Mouse (Mus musculus): Measurements from ENCODE around the gene Trim8.

Gene Trim8

DNA sequence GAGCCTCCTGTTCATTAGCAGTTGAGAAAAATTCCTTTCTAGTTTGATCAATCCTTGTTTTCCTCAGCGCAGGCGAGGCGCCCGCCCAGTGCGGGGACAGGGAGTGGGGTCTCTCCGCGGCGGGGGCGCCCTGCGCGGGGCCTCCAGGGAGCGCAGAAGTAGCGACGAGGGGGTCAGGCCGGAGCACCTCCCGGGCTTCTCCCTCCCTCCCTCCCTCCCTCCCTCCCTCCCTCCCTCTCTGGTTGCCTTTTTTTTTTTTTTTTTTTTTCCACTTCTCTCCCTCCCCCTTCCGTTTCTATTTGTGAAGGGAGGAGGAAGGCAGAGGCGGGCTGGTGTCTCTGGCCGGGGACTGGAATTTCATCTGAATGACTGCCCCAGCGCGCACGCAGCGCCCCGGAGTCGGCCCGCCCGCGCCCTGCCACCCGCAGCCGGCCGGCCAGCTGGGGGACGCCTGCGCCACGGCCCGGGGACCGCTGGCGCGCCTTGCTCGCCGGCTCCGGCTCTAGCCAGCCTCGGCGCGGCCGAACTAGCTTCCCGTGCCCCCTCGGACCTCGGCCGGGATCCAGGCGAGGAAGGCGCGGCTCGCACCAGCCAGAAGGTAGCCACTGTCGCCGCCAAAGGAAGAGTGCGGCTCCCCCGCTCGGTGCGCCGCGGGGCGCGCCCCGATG, at the start of gene Trim8:
TSS of gene Trim8 (plus strand) at position 302 of the 668 bp plus-strand sequence.
- peak; percentile 69 for DNase-seq (ENCODE audit: low read depth, low spot score)

DNA sequence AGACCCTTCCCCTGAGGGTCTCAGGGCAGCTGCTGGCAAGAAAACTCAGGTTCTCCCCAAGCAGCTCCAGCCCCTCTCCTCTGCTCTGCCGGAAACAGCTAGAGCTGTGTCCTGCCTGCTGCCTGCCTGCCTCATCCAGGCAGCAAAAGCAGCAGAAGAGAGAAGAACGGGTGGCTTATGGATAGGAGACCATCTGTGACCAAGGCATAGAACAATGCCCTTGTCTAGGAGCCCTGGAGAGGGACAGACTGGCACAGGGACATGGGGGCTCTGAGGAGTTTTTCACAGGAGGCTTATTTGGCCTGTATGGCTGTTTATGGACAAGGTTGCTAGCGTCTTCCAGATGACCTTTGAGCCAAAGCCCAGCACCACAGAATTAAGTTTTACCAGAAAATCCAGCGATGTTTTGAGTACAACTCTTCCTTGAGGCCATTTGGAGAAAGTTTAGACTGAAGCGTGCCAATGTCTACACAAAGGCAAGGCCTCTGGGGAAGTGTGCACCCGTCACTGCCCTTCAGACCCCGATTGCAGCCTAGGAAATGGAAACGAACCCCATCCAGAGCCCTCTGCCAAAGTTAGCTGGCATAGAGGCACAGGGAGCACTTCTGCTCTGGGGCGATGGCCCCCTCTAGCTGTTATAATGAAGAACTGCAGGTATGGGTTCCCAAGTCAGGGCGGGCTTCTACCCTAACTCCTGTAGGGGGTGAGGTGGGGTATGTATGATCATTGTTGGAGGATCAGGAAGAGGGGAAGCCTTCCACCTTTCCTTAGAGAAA, 49.3 kb upstream of the Trim8 start:
- peak; percentile 59 for DNase-seq (ENCODE audit: low read depth, low spot score)

DNA sequence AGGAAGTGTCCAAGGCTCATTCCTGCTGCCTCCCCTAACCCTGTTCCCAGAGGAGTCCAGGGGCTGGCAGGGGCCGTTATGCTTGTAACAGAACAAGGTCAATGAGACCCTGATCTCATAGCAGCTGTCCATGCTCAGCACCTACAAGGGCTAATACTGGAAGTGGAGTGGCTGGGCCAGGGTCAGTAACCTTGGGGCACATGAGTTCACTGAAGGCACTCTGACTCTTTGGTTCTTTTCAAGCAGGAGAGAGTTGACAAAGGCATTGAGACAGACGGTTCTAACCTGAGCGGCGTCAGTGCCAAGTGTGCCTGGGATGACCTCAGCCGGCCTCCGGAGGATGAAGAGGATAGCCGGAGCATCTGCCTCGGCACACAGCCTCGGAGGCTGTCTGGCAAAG, 48.6 kb upstream of the Trim8 start:
- no peak for DNase-seq (ENCODE audit: low read depth, low spot score)

DNA sequence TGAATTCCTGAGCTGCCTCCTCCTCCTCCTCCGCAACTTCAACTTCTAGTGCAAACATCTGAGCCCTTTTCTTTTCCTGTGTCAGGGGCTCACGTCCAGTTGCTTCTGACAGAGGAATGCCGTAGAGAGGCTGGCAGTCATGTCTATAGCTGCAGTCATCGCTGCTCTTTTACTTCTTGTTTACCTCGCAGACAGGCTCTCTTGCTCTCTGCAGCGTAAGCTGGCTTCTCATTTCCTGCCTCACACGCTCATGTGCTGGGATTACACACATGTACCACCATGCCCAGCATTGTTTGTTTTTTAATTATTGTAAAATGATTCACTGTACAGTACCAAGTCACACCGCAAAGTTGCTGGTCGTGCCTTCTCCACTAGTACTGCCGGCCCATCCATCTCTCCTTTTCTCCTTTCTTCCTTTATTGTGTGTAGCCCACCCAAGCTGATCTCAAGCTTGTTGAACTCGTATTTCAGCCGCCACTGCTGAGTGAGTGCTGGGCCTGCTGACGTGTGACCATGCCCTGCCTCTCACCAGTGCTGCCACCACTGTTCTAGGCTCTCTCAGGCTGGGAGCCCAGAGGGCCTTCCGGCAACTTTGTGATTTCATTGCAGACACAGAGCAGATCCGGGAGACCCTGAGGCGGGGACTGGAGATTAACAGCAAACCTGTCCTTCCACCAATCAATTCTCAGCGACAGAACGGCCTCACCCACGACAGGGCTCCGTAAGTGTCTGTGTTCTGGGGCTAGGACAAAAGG, 47.2 kb upstream of the Trim8 start:
- DNase-seq (ENCODE audit: low read depth, low spot score): no peak

DNA sequence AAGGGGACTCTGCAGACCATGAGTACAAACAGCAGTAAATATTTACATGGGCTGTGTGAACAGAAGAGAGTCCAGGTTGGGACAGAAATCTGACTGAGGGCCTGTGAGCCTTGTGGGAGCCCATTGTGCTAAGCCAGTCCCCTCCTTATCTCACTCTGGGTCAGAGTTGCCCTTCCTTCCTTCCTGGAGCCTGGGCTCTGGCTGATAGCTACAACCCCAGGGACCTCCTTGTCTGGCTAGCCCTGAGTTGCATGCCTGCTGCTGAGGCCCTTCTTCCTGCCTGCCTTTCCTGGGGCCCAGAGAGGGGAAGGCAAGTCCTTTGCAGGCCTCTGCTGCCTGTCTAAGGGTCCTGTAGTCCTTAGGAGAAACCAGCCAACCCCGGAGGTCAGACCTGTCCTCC, 46.5 kb upstream of the Trim8 start:
- DNase-seq (ENCODE audit: low read depth, low spot score): no peak

DNA sequence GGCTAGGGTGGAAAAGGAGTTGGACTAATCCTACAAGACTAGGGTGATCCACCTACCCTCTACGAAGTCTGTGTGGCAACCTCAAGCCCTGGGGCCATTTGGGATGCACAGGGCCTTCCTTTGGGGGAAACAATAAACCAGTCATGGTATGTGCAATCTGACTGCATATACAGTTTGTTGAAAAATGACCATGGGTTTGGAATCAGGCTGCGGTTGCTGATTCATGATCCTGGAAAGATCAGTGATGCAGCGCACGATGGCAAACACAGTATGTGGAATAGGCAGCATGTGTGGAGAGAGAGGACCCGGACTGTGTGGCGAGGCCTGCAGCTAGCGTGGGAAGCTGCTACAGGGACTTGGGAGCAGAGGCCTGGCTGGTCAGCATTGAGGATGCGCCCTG, 45.9 kb upstream of the Trim8 start:
- no peak for DNase-seq (ENCODE audit: low read depth, low spot score)

DNA sequence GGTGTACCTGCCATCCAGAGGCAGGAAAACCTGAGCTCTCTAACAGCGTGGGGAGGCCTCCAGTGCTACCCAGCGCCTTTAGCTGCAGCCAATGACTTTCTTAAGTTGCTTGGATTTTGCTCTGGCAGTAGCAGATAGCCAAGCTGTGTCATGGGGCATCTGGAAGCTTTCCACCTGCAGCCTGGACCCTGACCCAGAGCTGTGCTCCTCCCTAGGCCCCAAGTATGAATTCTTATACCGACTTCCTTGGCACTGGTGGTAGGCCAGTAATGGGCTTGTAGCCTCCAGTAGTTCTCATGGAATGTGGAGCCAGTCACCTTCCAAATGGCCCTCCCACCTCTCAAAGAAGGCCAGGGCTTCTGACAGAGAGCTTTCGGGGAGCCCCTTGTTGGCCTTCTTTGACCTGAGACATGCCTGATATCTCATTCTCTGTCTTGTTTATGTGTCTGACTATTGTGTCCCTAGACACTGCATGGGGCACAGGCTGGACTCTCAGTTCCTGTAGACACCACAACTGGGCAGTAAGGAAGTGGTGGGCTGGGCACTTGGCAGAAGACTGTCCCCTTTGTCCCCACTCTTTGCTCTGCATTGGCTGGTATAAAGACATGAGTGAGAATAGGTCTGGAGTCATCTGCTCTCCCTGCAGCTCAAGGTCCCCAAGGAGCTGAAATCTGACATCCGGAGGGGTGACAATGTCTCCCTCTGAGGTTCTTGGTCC, 45.3 kb upstream of the Trim8 start:
- DNase-seq (ENCODE audit: low read depth, low spot score): no peak

DNA sequence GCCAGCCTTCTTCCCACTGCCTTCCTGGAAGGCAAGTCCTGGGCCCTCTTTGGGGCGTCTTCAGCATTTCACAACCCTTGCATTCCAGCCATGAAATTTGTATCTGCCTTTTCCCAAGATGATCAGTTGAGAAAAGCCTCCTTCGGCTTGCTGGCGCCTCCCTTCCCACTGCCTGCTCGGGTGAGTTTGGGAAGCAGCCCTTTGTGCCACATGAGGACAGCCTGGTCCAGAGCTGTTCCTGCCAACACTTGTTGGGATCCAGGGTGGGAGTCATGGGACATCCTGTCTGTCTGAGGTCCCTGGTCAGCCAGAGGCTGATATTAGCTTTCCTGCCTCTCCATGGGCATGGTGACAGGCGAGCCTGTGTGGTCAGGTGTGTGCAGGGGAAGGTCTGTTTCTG, 43.7 kb upstream of the Trim8 start:
- no peak for DNase-seq (ENCODE audit: low read depth, low spot score)

DNA sequence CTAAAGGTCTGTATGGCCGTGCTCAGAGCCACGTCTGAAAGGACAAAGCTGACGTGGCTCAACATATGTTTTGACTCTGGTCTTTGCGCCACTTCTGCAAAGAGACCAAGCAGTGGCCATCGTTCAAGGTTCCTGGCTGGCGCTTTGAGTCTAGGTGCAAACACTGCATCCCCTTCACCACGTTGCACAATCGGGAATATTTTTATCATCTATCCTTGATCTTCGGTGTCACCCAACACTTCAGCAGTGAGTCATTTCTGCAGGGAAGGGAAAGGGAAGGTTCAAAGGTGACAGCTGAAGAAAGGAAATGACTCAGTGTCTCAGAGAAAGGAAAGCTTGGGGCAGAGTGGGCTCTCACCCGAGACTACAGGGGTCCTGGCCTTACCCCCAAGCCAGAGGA, 42.2 kb upstream of the Trim8 start:
- no peak for DNase-seq (ENCODE audit: low read depth, low spot score)

DNA sequence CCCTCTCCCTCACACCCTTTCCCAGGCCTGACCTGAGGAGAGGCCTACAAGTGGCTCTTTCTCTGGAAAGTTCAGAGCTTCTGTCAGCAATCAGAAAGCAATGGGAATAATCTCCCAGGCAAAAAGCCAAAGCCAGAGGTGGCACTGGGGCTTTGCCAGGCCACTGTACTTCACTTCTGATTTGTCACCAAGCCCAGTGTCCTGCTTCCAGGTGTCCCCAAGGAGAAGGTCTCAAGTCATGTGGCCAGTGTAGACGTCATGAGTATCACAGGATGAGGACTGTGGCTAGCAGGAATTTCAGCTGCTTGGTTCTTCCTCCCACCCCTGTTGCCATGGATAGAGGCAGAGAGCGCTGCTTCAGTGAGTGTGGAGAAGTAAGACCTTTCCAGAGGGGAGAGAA, 41.6 kb upstream of the Trim8 start:
- no peak for DNase-seq (ENCODE audit: low read depth, low spot score)

DNA sequence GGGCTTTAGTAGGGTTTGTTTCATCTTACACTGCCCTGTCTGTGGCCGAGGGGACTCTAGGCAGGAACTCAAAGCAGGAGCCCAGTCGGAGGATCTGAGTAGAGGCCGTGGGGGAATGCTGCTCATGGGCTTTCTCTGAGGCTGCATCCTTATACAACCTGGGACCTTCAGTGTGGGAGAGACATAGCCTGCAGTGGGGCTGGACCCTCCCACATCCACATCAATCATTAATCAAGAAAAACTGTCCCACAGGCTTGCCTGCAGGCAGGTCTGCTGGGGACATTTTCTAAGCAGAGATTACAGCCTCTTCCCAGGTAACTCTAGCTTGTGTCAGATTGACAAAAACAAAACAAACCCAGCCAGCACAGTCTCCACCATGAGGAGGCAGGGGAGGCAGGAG, 38.9 kb upstream of the Trim8 start:
- no peak for DNase-seq (ENCODE audit: low read depth, low spot score)

DNA sequence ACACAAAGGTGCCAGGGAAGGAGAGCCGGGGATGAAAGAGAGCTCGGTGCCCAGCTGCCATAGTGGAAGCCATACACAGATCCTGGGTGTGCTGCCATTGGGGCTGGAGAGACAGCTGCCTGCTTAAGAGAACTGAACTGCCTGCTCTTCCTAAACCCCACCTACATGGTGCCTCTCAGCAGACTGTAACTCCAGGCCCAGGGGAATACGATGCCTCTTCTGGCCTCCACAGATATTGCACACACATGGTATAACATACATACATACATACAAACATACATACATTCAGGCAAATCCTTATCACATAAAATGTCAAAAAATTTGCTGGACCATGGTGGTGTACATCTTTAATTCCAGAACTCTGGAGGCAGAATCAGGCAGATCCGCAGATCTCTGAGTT, 38.1 kb upstream of the Trim8 start:
- no peak for DNase-seq (ENCODE audit: low read depth, low spot score)

DNA sequence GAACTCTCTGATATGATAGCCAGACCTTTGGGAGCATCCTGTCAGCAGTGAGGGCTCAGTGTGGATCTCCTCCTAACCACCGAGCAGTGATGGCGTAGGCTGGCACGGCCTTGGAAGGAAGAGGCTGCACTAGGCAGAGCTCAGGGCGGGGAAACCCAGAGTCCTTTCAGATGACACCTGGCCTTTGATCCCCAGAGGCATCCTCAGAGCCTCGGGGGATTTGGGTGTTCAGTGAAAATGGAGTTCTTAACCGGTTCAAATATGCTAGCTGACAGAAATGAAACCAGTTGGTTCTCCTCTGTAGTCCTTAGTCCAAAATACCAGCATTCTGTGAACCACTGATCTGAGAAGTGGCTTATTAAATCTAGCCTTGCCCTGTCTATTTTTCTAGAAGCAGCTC, 35.3 kb upstream of the Trim8 start:
- DNase-seq (ENCODE audit: low read depth, low spot score): no peak

DNA sequence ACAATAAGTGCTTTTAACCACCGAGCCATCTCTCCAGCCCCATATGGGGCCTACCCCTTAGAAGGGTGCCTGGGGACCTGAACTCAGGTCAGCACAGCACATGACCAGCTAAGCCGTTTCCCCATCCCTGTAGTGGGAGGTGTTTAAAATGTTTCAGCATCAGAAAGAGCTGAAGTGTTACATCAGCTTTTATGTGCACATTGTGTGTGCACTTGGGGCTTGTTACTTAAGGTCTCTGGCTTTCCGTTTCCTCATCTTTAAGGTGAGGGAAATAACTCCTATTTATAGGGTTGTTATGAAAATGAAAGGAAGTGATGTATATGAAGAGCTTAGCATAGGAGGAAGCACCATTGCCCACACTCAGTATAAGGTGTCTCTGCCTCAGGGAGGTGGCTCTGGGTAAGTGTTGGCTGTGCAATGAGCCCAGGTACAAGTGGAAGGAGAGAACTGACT, 34.4 kb upstream of the Trim8 start:
- no peak for DNase-seq (ENCODE audit: low read depth, low spot score)

DNA sequence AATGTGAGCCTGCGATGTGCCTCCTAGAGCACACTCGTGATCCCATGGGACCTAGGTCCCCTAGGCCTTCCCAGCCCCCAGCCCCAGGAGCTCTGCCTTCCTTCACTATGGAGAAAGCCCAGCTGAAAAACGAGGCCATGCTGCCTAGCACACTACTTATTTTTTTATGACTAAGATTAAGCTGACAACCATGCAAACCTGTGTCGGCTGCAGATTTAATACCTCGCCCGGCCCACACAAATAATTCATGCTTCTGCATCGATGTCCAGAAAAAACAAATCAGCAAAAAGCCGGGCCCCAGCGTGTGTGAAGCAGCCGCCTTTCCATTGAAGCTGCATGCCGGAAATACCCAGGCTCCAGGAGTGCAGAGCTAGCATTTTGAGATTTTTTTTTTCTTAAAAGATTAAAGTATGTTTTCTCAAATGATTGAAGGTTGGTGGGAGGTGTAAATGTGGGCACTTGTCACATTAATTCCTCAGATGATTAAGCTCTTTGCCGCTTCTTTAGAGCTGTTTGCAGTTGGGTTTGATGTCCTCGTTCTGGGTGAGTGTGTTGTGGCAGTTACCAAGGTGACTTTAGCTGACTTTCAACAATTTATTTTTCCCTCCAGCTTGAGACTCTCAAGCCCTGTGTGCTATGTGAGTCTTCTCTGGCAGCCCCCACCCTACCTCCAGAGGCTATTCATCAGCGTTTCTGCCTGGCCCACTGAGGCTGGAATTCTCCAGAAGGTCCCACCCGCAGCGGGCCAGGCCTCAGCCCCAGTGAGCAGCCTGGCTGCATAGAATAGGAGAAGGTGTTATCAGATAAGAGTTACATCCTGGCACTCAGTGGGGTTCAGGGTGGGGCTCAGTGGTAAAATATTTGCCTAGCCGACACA, 30.9 kb upstream of the Trim8 start:
- no peak for DNase-seq (ENCODE audit: low read depth, low spot score)

DNA sequence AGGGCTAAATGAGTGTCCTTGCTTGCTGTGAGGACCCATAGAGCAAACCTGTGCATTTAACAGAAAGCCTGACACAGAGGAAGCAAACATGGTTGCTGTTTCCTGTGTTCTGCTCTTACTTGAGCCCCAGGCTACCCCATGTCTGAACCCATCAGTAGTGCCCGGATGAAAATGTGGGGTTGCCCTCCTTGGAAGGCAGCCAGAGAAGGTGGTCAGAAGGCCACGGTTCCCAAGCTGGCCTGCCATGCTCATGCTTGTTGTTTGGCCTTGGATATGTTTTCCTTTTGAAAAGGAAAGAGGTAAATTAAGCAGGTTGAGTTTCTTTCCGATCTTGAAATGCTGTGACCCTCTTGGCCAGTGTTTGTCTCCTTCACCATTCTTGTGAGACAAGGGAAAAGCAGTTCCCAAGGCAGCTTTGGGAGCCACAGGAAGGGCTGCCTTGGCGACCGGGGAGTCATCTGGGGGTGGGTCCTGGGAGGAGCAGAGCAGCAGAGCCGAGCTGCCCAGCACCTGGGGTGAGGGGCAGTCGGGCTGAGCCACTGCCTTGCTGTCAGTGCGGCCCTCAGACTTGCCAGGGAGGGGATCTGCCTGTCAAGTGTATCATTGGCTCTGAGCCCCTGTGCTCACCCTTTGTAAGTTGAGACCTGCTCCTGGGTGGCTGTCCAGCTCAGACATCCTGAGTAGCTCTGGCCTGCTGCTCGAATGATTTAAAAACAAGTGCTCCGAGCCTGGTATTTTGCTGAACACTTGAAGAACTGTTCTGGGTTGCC, 30.0 kb upstream of the Trim8 start:
- no peak for DNase-seq (ENCODE audit: low read depth, low spot score)

DNA sequence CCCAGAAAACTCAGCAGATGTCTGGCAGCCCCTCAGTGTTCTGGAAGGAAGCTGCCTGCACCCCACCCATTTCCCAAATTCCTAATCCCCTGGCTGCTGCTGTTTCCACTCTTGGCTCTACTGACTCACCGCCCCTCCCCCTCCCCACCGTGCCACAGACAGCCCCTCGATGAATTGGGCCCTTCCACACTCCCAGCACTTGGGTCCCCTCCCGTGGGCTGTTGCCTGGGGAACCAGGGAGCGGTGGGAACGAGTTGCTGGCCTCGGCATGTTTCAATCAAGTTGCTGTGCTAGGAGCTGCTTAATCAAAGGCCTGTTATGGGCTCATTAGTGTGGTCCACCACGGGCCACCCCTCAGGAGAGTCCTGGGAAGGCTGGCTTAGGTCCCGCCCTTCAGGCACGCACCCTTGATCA, 24.1 kb upstream of the Trim8 start:
- DNase-seq (ENCODE audit: low read depth, low spot score): no peak

DNA sequence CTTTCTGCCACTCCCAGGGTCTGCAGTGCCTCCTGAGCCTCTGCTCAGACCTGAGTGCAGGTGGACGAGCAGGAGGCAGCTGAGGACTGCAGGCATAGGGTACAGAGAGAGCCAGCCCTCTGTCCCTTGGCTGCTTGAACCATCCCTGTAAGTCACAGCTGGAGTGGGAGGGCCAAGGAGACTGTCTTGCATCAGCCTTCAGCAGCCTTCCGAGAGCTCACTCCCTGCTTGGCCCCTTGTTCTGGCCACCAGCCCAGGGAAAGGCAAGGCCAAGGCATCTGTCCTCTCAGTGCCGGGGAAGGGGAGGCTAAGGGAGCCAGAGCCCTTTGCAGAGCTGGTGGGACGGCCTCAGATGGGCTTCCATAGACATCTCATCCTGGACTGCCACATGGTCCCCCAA, 23.3 kb upstream of the Trim8 start:
- no peak for DNase-seq (ENCODE audit: low read depth, low spot score)

DNA sequence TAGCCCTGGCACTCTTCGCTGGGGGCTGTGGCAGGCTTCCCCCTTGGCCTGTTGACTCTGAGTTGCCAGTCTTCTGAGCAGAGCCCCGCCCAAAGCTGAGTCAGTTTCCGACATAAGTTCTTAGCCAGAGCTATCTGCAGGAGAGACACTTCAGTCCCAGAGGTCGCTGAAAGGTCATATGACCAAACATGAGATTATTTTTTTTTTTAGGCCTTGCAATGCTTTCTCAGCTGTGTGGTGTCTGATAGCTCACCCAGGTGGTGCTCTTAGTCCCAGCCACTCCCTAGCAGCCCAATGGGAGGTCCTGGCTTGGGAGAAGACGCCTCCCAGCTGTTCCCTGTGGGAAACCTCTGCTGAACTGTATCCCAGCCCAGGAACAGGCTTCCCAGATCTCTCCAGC, 22.7 kb upstream of the Trim8 start:
- no peak for DNase-seq (ENCODE audit: low read depth, low spot score)
